Comparison of ENCODE assay signal across 9 mouse cellular contexts in the genomic region with DNA sequence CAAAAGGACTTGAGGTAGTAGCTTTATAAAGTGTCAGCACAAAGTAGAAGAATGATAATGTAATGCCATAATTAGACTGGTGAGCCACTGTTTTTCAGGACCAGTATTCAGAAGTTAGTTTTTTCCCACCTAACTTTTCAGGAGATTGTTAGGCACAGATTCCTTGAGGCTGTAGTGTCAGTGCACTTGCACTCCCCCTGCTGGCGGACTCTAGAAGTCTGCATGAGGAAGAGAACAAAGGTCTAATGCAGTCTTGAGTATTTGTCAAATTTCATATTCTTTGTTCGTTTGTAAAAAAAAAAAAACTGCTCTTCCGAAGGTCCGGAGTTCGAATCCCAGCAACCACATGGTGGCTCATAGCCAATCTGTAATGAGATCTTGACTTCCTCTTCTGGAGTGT. TPM values are rescaled to one million over a fixed set of nuclear protein-coding genes. Genes with fewer than 3 reads are reported as not detected.
DNase-seq lines count a peak whose midpoint lies in the region; ATAC-seq and TF ChIP-seq lines count a peak whose summit lies in the region.
"Had no signal": no experiment of that assay in that cellular context is flagged by ENCODE, and none has a peak within 500 bp of the region (broad histone marks: within the 10 kb centered on the region; RNA-seq: fewer than 3 reads in every experiment).

No protein-coding gene starts in this region.

- TF ChIP-seq EP300 in MEL (IDR thresholded peaks at IDR 0.05; ENCODE audit: low read depth in 1 of 2, low read length in 2 of 2): no peak

- intact Hi-C loops in left cerebral cortex, postnatal 10 days (cut with DNase I): loop anchor here (5.0 kb wide), 1 partner anchor 47 kb away; no protein-coding TSS in a partner anchor

- H3K27ac ChIP-seq in heart, embryonic 12.5 days (ENCODE audit: poor library complexity, severe bottlenecking): no peak overlapping the region
- no peak overlapping the region for H3K27ac ChIP-seq in MEL (ENCODE audit: control insufficient read depth, low read depth, low read length)
- no peak overlapping the region for H3K27ac ChIP-seq in thymus, adult 2 months (ENCODE audit: control insufficient read depth, insufficient read depth, low read length)

- peak; percentile 71 for DNase-seq in heart, adult 11 months
- peak; percentile 69 for DNase-seq in MEL (ENCODE audit: low read depth, low spot score)
- DNase-seq in cerebellum, postnatal 10 days: peak; percentile 88 to 90
- DNase-seq in left cerebral cortex, postnatal 10 days (ENCODE audit: extremely low spot score in 1 of 2, low spot score in 2 of 2): peak; percentile 40 to 77
- DNase-seq in thymus, adult 2 months: peak; percentile 69

- no peak overlapping the region for H3K9ac ChIP-seq in heart, embryonic 12.5 days
- no peak overlapping the region for H3K9ac ChIP-seq in MEL (ENCODE audit: control insufficient read depth, low read depth, low read length, poor library complexity, severe bottlenecking)

- 58% methylated on average over 5 of the region's 5 CpGs for WGBS in heart, embryonic 12.5 days
- 56% methylated on average over 5 of the region's 5 CpGs for WGBS in thymus, adult 2 months

- H3K27me3 ChIP-seq in heart, embryonic 12.5 days (replicated peaks): no peaks in the 10 kb centered on the region
- H3K27me3 ChIP-seq in MEL (ENCODE audit: control insufficient read depth in 1 of 2, insufficient read depth in 2 of 2, low read length in 2 of 2): no peaks in the 10 kb centered on the region
- no peaks in the 10 kb centered on the region for H3K27me3 ChIP-seq in thymus, adult 2 months (ENCODE audit: control insufficient read depth, insufficient read depth, low read length)
- H3K27me3 ChIP-seq: megakaryocyte, embryonic 14.5 days had no signal

- TF ChIP-seq CTCF in MEL (IDR thresholded peaks at IDR 0.05 in 2 of 3, conservative IDR thresholded peaks at IDR 0.05 in 1 of 3; ENCODE audit: control insufficient read depth in 1 of 3, insufficient read depth in 1 of 3, low read depth in 2 of 3, low read length in 3 of 3, poor library complexity in 1 of 3, severe bottlenecking in 1 of 3): peak; percentile 73 to 77 (median 76)
- TF ChIP-seq CTCF in thymus, adult 2 months (IDR thresholded peaks at IDR 0.05; ENCODE audit: borderline replicate concordance, control insufficient read depth, extremely low read depth, insufficient read depth, low read length, poor library complexity): no peak

- H3K4me3 ChIP-seq in heart, embryonic 12.5 days: no peak overlapping the region
- no peak overlapping the region for H3K4me3 ChIP-seq in MEL (ENCODE audit: control insufficient read depth in 1 of 2, insufficient read depth in 1 of 2, low read depth in 2 of 2, low read length in 2 of 2)
- no peak overlapping the region for H3K4me3 ChIP-seq in thymus, adult 2 months (ENCODE audit: control insufficient read depth, insufficient read depth, low read length)

- H3K4me2 ChIP-seq in heart, embryonic 12.5 days: no peak overlapping the region

- peaks cover 22% of the 10 kb centered on the region for H3K79me2 ChIP-seq in MEL (ENCODE audit: control insufficient read depth, insufficient read depth, low read length, poor library complexity)

- TF ChIP-seq RAD21 in MEL (IDR thresholded peaks at IDR 0.05; ENCODE audit: low read depth, low read length): peak; percentile 38

- ATAC-seq in heart, embryonic 12.5 days (ENCODE audit: insufficient number of reproducible peaks, low FRiP score): no peak
- peak; percentile 63 for ATAC-seq in granulocyte monocyte progenitor cell, adult 5-6 weeks (replicated peaks; ENCODE audit: poor library complexity, severe bottlenecking)
- ATAC-seq in neutrophil, adult 5-6 weeks (ENCODE audit: extremely low read depth, insufficient number of reproducible peaks, low FRiP score, poor library complexity, severe bottlenecking): peak; percentile 55; the same call in 1 of the 2 replicates

- no peaks in the 10 kb centered on the region for H3K36me3 ChIP-seq in heart, embryonic 12.5 days
- peaks cover 3 to 45% of the 10 kb centered on the region in 2 experiments for H3K36me3 ChIP-seq in MEL (ENCODE audit: control insufficient read depth in 1 of 2, insufficient read depth in 2 of 2, low read length in 2 of 2)
- no peaks in the 10 kb centered on the region for H3K36me3 ChIP-seq in thymus, adult 2 months (ENCODE audit: control insufficient read depth, insufficient read depth, low read length)

- no peak for TF ChIP-seq POLR2A in MEL (IDR thresholded peaks at IDR 0.05; ENCODE audit: control insufficient read depth in 1 of 2, insufficient read depth in 1 of 2, low read depth in 1 of 2, low read length in 2 of 2, poor library complexity in 1 of 2)
- TF ChIP-seq POLR2A in thymus, adult 2 months (IDR thresholded peaks at IDR 0.05; ENCODE audit: control insufficient read depth, extremely low read depth, insufficient read depth, low read length, poor library complexity): no peak

- H3K9me3 ChIP-seq in heart, embryonic 12.5 days (replicated peaks): no peaks in the 10 kb centered on the region
- no peaks in the 10 kb centered on the region for H3K9me3 ChIP-seq in MEL (replicated peaks; ENCODE audit: insufficient read depth, low read length)
- H3K9me3 ChIP-seq: megakaryocyte, embryonic 14.5 days had no signal

- H3K4me1 ChIP-seq in heart, embryonic 12.5 days (replicated peaks): peaks cover 79% of the 10 kb centered on the region
- peaks cover 26 to 29% of the 10 kb centered on the region in 2 experiments for H3K4me1 ChIP-seq in MEL (ENCODE audit: control insufficient read depth in 1 of 2, insufficient read depth in 2 of 2, low read length in 2 of 2)
- H3K4me1 ChIP-seq in thymus, adult 2 months (replicated peaks; ENCODE audit: control insufficient read depth, insufficient read depth, low read length): peaks cover 7% of the 10 kb centered on the region

TF ChIP-seq in MEL, 35 proteins besides CTCF, POLR2A, EP300 and RAD21:
- no peak for TF ChIP-seq ETS1 (IDR thresholded peaks at IDR 0.05; ENCODE audit: low read depth, low read length)
- TF ChIP-seq KAT2A (conservative IDR thresholded peaks at IDR 0.05; ENCODE audit: low read depth, low read length): no peak
- TF ChIP-seq SMC3 (IDR thresholded peaks at IDR 0.05; ENCODE audit: low read depth, low read length): peak; percentile 56
- 0 out of 2 replicates have a peak, but pooled peaks have one; percentile 31 for TF ChIP-seq MYC (IDR thresholded peaks at IDR 0.05; ENCODE audit: low read depth, low read length)
- TF ChIP-seq MAFK (IDR thresholded peaks at IDR 0.05; ENCODE audit: borderline replicate concordance, low read depth, low read length): no peak
- 0 out of 2 replicates have a peak, but pooled peaks have one; percentile 24 for TF ChIP-seq HCFC1 (IDR thresholded peaks at IDR 0.05; ENCODE audit: low read depth, low read length)
- no peak for TF ChIP-seq MYB (IDR thresholded peaks at IDR 0.05; ENCODE audit: low read depth, low read length)
- peak; percentile 33; the same call in 1 of the 2 replicates for TF ChIP-seq ZNF384 (IDR thresholded peaks at IDR 0.05; ENCODE audit: low read depth, low read length)
- TF ChIP-seq NRF1 (IDR thresholded peaks at IDR 0.05; ENCODE audit: insufficient read depth, low read depth, low read length, poor library complexity, severe bottlenecking): no peak

RNA-seq across cellular contexts. Expression of gene Zfand3, which starts 20.1 kb away (rescaled TPM):
- 59.5 and 64.4 TPM in 2 replicates for polyA plus RNA-seq in heart, embryonic 12.5 days (2016; fragmentation: Nextera tagmentation; extraction: Ambion mirVana)
- 28.3 and 31.7 TPM in 2 replicates for total RNA-seq in MEL (2012; rRNA removed)
- 10 to 100 TPM in 1 of 2 experiments, not detected in 1; 48.8 TPM for polyA plus RNA-seq in MEL (2012; ENCODE audit: insufficient read depth in 1 of 2, insufficient read length in 2 of 2, low read depth in 1 of 2, low replicate concordance in 2 of 2, missing spikeins in 1 of 2)
- 6.7 and 19.3 TPM in 2 replicates for total RNA-seq in granulocyte monocyte progenitor cell, adult 5-6 weeks (2014; fragmentation: Nextera tagmentation)
- total RNA-seq in granulocyte monocyte progenitor cell, adult 5-6 weeks (2017): 9.1 and 22.3 TPM in 2 replicates
- total RNA-seq in left cerebral cortex, postnatal 10 days (2021): 100 to 1,000 TPM; 103 TPM
- total RNA-seq in neutrophil, adult 5-6 weeks (2017): 68.4 and 83.2 TPM in 2 replicates
- 67.3 and 75.6 TPM in 2 replicates for polyA plus RNA-seq in thymus, adult 2 months (2012; rRNA removed)

RNA-seq across cellular contexts. Expression of gene Mdga1, which starts 54.8 kb away (rescaled TPM):
- 3.9 and 6.2 TPM in 2 replicates for polyA plus RNA-seq in heart, embryonic 12.5 days (2016; fragmentation: Nextera tagmentation; extraction: Ambion mirVana)
- 0.26 and 0.27 TPM in 2 replicates for total RNA-seq in MEL (2012; rRNA removed)
- polyA plus RNA-seq in MEL (2012; ENCODE audit: insufficient read depth in 1 of 2, insufficient read length in 2 of 2, low read depth in 1 of 2, low replicate concordance in 2 of 2, missing spikeins in 1 of 2): 1 to 10 TPM in 1 of 2 experiments, not detected in 1; 2.3 TPM
- total RNA-seq in granulocyte monocyte progenitor cell, adult 5-6 weeks (2014; fragmentation: Nextera tagmentation): 14.8 and 15.7 TPM in 2 replicates
- 4.0 and 7.8 TPM in 2 replicates for total RNA-seq in granulocyte monocyte progenitor cell, adult 5-6 weeks (2017)
- 10 to 100 TPM; 58.1 to 60.2 TPM for total RNA-seq in left cerebral cortex, postnatal 10 days (2021)
- total RNA-seq in neutrophil, adult 5-6 weeks (2017): 0.58 TPM in 1 of 2 replicates, not detected in the other
- 11.8 and 16.1 TPM in 2 replicates for polyA plus RNA-seq in thymus, adult 2 months (2012; rRNA removed)
